Mouse (Mus musculus): ENCODE results near the gene Anapc15. TPM values are rescaled to one million over a fixed set of nuclear protein-coding genes. Genes with fewer than 3 reads are reported as not detected.
A peak's percentile ranks its signal among the peaks of the same experiment; 100 is the strongest.

Gene Anapc15
- total RNA-seq (2021), result 10 to 100 TPM; 29.5 to 32.7 TPM
- long read RNA-seq, experiment 1, transcript Anapc15-210 (6 exons, 3,103 nt), result major isoform, 5 of 91 reads
- long read RNA-seq, experiment 1, partial matches to known transcripts, result 71 of 91 reads
- long read RNA-seq, experiment 1, other reads (novel, unspliced or antisense), result 11 of 91 reads
- long read RNA-seq, experiment 2, partial matches to known transcripts, result 1 of 13 reads
- long read RNA-seq, experiment 2, other reads (novel, unspliced or antisense), result 8 of 13 reads

DNA sequence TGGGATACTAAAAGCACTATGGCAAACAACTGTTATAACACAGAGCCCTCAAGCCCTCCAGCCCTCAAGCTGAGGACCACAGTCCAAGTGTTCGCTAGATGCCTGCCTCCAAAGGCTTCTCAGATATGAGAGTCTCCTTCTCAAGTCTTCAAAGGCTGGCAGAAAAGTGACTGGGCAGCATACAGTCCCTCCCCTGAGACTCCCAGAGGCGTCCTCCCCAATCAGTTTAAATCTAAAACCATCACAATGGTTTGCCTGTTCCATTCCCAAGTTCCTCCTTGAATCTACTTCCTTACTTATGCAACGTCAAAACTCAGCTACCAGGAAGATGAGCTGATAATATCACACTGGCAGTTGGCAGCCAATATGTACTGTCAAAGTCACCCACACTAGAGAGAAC, at the start of gene Anapc15:
Anapc15 (plus strand) TSS at position 301 of the 400 bp plus-strand sequence.
- DNase-seq (ENCODE audit: low spot score in 2 of 2), result no peak
- intact Hi-C loops (cut with DNase I), result no loop called here

GRCm38 (mm10) chr7:101817861-101818401, 45.6 kb upstream of the Anapc15 start, which contains the start of gene Phox2a:
TSS of gene Phox2a (plus strand) at chr7:101818313.
- intact Hi-C loops (cut with DNase I), result no loop called here
- no peak for DNase-seq (ENCODE audit: low spot score in 2 of 2)

DNA sequence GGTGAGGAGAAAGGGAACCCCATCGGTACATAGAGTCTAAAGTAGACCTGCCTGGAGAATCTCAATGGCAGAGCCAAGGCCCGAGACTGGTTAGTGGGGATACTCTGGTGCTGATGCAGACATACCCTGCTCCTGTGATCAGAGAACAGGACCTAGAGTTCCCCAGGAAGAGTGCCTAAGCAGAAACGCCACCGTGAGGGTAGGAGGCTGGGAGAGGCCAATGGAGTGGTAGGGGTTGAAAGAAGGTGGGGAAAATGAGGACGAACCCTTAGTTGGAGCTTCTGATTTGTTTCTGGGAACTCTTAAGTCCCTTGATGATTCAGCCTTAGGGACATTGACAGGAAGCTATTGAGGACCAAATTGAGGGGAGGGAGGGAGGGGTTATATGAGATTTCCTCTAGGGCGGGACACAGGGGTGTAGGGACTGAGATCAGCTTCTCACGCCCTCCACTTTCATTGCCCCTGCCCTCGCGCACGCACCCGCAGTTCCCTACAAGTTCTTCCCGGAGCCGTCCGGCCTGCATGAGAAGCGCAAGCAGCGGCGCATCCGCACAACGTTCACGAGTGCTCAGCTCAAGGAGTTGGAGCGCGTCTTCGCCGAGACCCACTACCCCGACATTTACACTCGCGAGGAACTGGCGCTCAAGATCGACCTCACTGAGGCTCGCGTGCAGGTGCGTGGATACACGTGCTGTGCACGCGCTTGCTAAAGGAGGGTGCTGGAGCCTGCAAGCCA, 43.1 kb upstream of the Anapc15 start:
- intact Hi-C loops (cut with DNase I), result no loop called here
- DNase-seq (ENCODE audit: low spot score in 2 of 2), result no peak

DNA sequence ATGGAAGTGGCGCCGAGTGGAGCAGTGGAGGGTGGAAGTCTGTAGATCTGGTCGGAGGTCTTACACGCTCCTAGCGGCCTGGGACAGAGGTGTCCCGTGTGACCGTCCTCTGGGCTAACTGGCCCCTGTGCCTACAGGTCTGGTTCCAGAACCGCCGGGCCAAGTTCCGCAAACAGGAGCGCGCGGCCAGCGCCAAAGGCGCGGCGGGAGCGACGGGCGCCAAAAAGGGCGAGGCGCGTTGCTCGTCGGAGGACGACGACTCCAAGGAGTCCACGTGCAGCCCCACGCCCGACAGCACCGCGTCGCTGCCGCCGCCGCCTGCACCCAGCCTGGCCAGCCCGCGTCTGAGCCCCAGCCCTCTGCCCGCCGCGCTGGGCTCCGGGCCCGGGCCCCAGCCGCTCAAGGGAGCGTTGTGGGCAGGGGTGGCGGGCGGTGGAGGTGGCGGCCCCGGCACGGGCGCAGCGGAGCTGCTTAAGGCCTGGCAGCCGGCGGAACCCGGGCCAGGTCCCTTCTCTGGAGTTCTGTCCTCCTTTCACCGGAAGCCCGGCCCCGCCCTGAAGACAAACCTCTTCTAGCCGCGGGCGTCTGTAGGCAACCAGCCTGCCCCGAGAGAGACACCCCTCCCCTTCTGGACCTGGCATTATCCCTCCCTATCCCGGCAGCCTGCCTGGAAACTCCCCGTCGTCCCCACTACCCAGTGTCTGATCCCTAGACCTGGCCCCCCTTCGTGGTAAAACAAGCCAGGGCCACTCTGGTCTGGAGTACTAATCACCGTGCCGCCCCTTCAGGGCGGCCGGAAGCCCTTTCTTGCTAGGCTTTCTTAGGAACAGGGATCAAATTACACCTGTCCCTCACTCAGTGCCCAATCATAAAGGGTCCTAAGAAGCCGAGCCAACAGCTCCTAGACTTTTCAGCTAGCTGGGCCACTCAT, 41.7 kb upstream of the Anapc15 start:
- intact Hi-C loops (cut with DNase I), result no loop called here
- DNase-seq (ENCODE audit: low spot score in 2 of 2), result peak in 1 of 2 experiments; percentile 12

DNA sequence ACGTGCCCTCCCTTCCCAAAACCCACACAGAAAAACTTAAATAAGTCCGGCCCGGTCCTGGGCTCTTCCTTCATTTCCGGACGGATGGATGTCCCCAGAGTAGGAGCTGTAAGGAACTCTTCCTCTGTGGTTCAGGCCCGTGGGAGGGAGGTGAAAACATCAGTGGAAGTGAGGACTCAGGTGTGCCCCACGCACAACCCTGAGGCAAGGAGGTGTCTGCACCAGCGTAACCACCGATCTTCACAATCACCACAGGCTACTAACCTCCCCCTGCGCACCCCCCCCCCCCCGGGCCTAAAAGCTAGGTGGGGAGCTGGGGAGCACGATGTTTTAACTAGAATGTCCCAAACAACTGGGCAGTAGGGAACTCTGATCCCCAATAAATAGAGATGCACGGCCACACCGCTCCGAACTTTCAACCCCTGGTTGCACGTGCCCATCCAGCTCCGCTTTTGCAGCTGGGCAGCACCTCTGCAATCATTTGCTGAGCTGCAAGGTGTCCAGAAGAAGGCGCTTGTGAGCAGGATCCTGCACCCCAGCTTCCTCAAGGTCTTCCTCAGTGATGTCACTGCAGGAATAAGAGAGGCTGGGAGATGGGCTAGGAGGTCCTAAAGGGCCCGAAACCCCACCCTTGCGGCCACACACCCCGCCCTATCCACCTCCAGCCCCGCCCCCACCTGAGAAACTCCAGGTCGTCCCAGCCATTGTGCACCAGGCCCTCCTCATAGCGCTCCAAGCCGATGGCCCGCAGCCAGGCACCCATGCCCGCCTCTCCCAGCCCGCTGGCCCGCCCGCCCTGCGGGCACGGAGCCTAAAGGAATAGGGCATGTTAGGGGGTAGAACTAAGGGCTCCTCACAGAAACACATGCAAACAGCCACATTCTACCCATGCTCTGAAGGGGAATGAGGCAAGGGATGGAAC, 40.4 kb upstream of the Anapc15 start:
- intact Hi-C loops (cut with DNase I), result no loop called here
- DNase-seq (ENCODE audit: low spot score in 2 of 2), result no peak

- intact Hi-C loops (cut with DNase I), result no loop called here
- no peak for DNase-seq (ENCODE audit: low spot score in 2 of 2)
Observed at GRCm38 (mm10) chr7:101823758-101824630, 39.5 kb upstream of the Anapc15 start.

- intact Hi-C loops (cut with DNase I), result no loop called here
- no peak for DNase-seq (ENCODE audit: low spot score in 2 of 2)
Observed at GRCm38 (mm10) chr7:101830373-101830772, 33.1 kb upstream of the Anapc15 start.

- no peak for DNase-seq (ENCODE audit: low spot score in 2 of 2)
- intact Hi-C loops (cut with DNase I), result no loop called here
Observed at GRCm38 (mm10) chr7:101831437-101831836, 32.1 kb upstream of the Anapc15 start.

DNA sequence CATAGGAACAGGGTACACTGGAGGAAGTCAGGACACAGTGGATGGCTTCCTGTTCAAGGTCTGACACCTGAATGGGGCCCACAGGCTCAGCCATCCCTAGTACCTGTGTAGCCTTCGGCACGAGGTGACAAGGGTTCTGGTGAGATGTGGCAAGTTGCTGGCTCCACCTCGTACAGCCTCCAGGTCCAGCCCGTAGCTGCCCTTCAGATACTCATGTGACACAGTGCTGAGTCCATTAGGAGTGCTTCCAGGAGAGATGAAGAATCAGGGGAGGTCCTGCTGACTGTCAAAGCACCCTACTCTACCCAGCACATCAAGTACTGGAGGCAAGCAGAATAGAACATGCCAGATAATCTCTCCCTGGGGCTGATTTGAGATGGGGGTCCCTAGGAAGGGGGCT, 31.1 kb upstream of the Anapc15 start:
- no peak for DNase-seq (ENCODE audit: low spot score in 2 of 2)
- intact Hi-C loops (cut with DNase I), result no loop called here

DNA sequence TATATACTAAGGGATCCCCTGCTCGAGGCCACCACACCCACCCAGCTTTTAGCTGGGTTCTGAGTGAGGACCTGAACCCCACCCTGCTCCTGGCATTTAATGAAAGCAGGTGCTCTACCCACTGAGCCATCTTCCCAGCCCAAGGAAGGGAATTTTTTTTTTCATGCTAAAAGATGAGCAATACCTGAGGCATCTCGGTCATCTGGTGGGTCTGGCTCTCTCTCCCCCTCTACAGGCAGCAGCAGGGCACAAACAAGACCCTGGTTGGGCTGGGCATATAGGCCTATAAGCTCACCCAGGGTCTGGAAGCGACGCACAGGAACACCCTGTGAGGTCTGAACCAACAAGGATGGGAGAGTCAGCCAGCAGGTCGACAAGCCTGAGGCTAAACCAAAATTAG, 30.2 kb upstream of the Anapc15 start:
- DNase-seq (ENCODE audit: low spot score in 2 of 2), result no peak
- intact Hi-C loops (cut with DNase I), result no loop called here

GRCm38 (mm10) chr7:101833916-101834584, 29.5 kb upstream of the Anapc15 start:
- intact Hi-C loops (cut with DNase I), result no loop called here
- DNase-seq (ENCODE audit: low spot score in 2 of 2), result peak; percentile 24 to 34

- no peak for DNase-seq (ENCODE audit: low spot score in 2 of 2)
Observed at GRCm38 (mm10) chr7:101834903-101835302, 28.6 kb upstream of the Anapc15 start.

DNA sequence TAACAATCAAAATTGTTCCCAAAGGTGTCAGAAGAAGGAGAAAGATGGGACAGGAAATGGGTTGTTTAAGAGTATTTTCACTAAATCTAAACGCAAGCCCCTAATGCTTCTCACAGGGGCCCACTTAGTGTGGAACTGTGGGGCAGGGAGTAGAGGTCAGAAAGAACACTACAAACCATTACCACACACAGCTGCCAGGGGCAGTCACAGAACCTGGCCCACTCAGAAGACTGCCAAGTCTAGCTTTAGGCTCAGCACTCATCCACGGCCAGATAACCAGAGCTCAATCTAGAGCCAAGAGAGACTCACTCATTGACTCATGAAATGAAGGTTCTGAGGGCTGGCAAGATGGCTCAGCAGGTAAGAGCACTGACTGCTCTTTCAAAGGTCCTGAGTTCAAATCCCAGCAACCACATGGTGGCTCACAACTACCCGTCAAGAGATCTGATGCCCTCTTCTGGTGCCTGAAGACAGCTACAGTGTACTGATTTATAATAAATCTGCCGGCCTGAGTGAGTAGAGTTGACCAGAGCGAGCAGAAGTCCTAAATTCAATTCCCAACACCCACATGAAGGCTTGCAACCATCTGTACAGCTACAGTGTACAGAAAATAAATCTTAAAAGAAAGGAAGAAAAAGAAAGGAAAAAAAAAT, 27.9 kb upstream of the Anapc15 start:
- intact Hi-C loops (cut with DNase I), result loop anchor here (5.0 kb wide), 1 partner anchor 158 kb away; no protein-coding TSS in a partner anchor
- no peak for DNase-seq (ENCODE audit: low spot score in 2 of 2)

More at GRCm38 (mm10) chr7:101834903-101835302, 28.6 kb upstream of the Anapc15 start:
- intact Hi-C loops (cut with DNase I), result loop anchor here (5.0 kb wide), 1 partner anchor 158 kb away; no protein-coding TSS in a partner anchor

DNA sequence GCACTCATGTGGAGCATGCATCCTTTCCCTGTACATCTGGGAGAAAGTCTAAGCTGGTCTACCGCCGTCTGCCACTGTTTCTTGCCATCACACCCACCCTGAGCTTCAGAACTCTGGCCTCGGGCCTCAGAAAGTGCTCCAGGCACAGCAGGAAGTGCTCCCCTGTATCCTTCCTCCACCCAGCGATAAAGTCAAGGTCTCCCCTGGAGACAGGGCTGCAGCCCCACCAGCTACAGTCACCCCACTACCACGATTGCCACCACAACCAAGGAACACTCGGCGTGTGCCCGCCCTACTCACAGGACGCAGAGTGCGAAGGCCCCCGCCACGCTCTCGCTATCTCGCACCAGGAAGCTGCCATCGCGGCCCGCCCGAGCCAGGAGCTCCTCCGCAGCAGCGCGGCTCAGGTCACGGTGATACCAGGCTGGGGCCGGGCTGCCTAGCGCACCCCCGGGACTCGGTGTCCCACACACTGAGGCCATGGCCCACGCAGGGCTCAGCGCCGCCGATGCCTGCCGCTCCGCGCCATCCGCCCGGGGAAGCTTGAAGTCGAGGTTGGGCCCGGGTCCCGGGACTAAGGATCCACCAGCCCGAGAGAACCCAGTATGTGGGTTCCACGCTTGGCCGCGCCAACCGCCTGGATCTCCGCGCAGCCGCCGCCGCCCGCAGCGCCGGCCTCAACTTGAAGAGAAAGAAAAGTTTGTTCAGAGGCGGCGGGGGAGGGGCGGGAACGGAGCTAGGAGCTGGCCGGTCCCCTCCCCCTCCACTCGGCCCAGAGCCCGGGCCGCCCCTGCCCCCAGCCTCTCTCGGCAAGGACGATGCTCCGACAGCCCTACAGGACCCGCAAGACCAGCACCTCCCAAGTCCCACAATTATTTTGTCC, 27.0 kb upstream of the Anapc15 start:
- intact Hi-C loops (cut with DNase I), result loop anchor here (5.0 kb wide), 1 partner anchor 159 kb away; no protein-coding TSS in a partner anchor
- DNase-seq (ENCODE audit: low spot score in 2 of 2), result peak; percentile 35 to 47

DNA sequence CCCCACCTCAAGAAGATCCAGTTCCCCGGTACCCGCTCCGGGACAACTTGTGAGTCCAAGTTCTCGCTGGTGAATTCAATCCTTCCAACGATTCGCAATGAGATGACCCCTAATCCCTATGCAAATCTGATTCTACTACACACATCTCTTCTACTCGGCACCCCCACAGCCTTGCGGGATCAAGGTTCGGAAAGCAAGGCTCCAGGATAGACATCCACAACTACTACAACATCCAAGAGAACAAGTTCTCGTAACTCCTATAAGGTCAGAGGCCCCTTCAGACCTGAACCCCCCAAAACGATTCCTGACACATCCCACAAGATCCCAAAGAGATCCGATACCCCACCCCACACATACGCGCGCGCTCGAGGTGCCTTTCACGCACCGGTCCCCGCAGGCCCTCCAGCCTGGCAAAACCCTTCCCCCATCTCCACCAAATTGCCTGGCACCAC, 26.3 kb upstream of the Anapc15 start:
- intact Hi-C loops (cut with DNase I), result loop anchor here (5.0 kb wide), 1 partner anchor 160 kb away; no protein-coding TSS in a partner anchor
- DNase-seq (ENCODE audit: low spot score in 2 of 2), result no peak

Data from left cerebral cortex, postnatal 14 days (tissue).